In genomic region chr7:116242810-116243209, GRCm38 (mm10) we compare ENCODE assay signal across 24 mouse cellular contexts.
DNase-seq lines count a peak whose midpoint lies in the region; ATAC-seq lines count a peak whose summit lies in the region.
"Had no signal": no experiment of that assay in that cellular context is flagged by ENCODE, and none has a peak within 500 bp of the region (broad histone marks: within the 10 kb centered on the region; RNA-seq: fewer than 3 reads in every experiment).

No protein-coding gene starts in this region.

- H3K27ac ChIP-seq in kidney, embryonic 14.5 days (ENCODE audit: low read depth, low read length), result no peak overlapping the region
- H3K27ac ChIP-seq in intestine, embryonic 16.5 days (ENCODE audit: low read length), result no peak overlapping the region
- H3K27ac ChIP-seq: embryonic facial prominence, embryonic 10.5 days; embryonic facial prominence, embryonic 13.5 days; forebrain, embryonic 12.5 days; forebrain, embryonic 15.5 days; hindbrain, embryonic 12.5 days; hindbrain, embryonic 15.5 days had no signal

- H3K4me1 ChIP-seq in kidney, embryonic 14.5 days (ENCODE audit: control insufficient read depth, insufficient read depth, low read length), result peaks cover 15% of the 10 kb centered on the region
- peaks cover 15% of the 10 kb centered on the region for H3K4me1 ChIP-seq in intestine, embryonic 16.5 days (ENCODE audit: control insufficient read depth, insufficient read depth, low read length)

- WGBS in kidney, embryonic 14.5 days, result 78% methylated on average over 3 of the region's 3 CpGs
- WGBS in intestine, embryonic 16.5 days, result 73% methylated on average over 3 of the region's 3 CpGs

- no peaks in the 10 kb centered on the region for H3K36me3 ChIP-seq in kidney, embryonic 14.5 days (ENCODE audit: control insufficient read depth, insufficient read depth, low read length)
- H3K36me3 ChIP-seq in intestine, embryonic 16.5 days (ENCODE audit: control insufficient read depth, insufficient read depth, low read length), result no peaks in the 10 kb centered on the region
- H3K36me3 ChIP-seq: embryonic facial prominence, embryonic 10.5 days; embryonic facial prominence, embryonic 13.5 days; forebrain, embryonic 12.5 days; forebrain, embryonic 15.5 days; hindbrain, embryonic 12.5 days; hindbrain, embryonic 15.5 days had no signal

- ATAC-seq in kidney, embryonic 14.5 days (ENCODE audit: low FRiP score, low TSS enrichment), result no peak
- ATAC-seq in intestine, embryonic 16.5 days, result peak; percentile 39; the same call in 1 of the 2 replicates
- ATAC-seq: CD4-positive, CD25-positive, alpha-beta regulatory T cell, adult 4 months; forebrain, embryonic 15.5 days had no signal

- no peak overlapping the region for H3K4me2 ChIP-seq in kidney, embryonic 14.5 days (replicated peaks; ENCODE audit: low read depth, low read length)
- no peak overlapping the region for H3K4me2 ChIP-seq in intestine, embryonic 16.5 days (ENCODE audit: low read depth, low read length)
- H3K4me2 ChIP-seq: embryonic facial prominence, embryonic 13.5 days; forebrain, embryonic 12.5 days; forebrain, embryonic 15.5 days; hindbrain, embryonic 12.5 days; hindbrain, embryonic 15.5 days had no signal

- H3K9me3 ChIP-seq in kidney, embryonic 14.5 days (ENCODE audit: control insufficient read depth, low read length), result no peaks in the 10 kb centered on the region
- H3K9me3 ChIP-seq in intestine, embryonic 16.5 days (ENCODE audit: control insufficient read depth, low read length), result no peaks in the 10 kb centered on the region
- H3K9me3 ChIP-seq: embryonic facial prominence, embryonic 10.5 days; embryonic facial prominence, embryonic 13.5 days; forebrain, embryonic 12.5 days; forebrain, embryonic 15.5 days; hindbrain, embryonic 12.5 days; hindbrain, embryonic 15.5 days had no signal

- DNase-seq in kidney, adult 8-10 months, result peak; percentile 45 to 71
- DNase-seq in kidney, adult 18-20 months, result no peak
- DNase-seq in kidney, postnatal 14 days, result peak; percentile 39
- DNase-seq in yolk sac, embryonic 10.5 days (ENCODE audit: low spot score), result peak; percentile 57
- no peak for DNase-seq in right cerebral cortex, adult 18-20 months
- DNase-seq: adrenal gland, adult 2 months; adrenal gland, postnatal 14 days; cerebellum, adult 11 months; cerebellum, adult 2 months; cerebellum, adult 9-11 months; cerebellum, postnatal 25 days; embryo, embryonic 11 days; gastrocnemius, postnatal 25 days; heart, adult 18-20 months had no signal

- H3K4me3 ChIP-seq in kidney, embryonic 14.5 days (ENCODE audit: low read length), result no peak overlapping the region
- no peak overlapping the region for H3K4me3 ChIP-seq in intestine, embryonic 16.5 days (ENCODE audit: low read length)
- H3K4me3 ChIP-seq: embryonic facial prominence, embryonic 10.5 days; embryonic facial prominence, embryonic 13.5 days; erythroblast, embryonic 14.5 days; forebrain, embryonic 12.5 days; forebrain, embryonic 15.5 days; hindbrain, embryonic 12.5 days; hindbrain, embryonic 15.5 days had no signal

- peaks cover 12% of the 10 kb centered on the region for H3K27me3 ChIP-seq in kidney, embryonic 14.5 days (ENCODE audit: control insufficient read depth, insufficient read depth, low read length)
- H3K27me3 ChIP-seq in intestine, embryonic 16.5 days (replicated peaks; ENCODE audit: control insufficient read depth, insufficient read depth, low read length), result no peaks in the 10 kb centered on the region
- H3K27me3 ChIP-seq: forebrain, embryonic 15.5 days had no signal

- H3K9ac ChIP-seq in kidney, embryonic 14.5 days (ENCODE audit: low read depth, low read length), result no peak overlapping the region
- no peak overlapping the region for H3K9ac ChIP-seq in intestine, embryonic 16.5 days (ENCODE audit: low read depth, low read length)
- H3K9ac ChIP-seq: embryonic facial prominence, embryonic 13.5 days; forebrain, embryonic 12.5 days; forebrain, embryonic 15.5 days; hindbrain, embryonic 12.5 days; hindbrain, embryonic 15.5 days had no signal

Comparison
In these comparisons a context has a peak if more than half of its experiments do, and no peak if none do; other contexts are left out.
1. DNase-seq: peak in kidney, adult 8-10 months (2 of 2), kidney, postnatal 14 days (single experiment) and yolk sac, embryonic 10.5 days (single experiment); none in kidney, adult 18-20 months (single experiment) and right cerebral cortex, adult 18-20 months (single experiment).